Mouse (Mus musculus) thymus, adult 18-20 months (tissue): ENCODE data around the gene Hmgcr.

Experiments
- DNase-seq, 2 experiments: peaks; one replicate each; pipeline ENCODE4 v3.0.0; 2022; ENCODE audit warnings: mixed read lengths in 2 of 2

The Hmgcr gene

DNA sequence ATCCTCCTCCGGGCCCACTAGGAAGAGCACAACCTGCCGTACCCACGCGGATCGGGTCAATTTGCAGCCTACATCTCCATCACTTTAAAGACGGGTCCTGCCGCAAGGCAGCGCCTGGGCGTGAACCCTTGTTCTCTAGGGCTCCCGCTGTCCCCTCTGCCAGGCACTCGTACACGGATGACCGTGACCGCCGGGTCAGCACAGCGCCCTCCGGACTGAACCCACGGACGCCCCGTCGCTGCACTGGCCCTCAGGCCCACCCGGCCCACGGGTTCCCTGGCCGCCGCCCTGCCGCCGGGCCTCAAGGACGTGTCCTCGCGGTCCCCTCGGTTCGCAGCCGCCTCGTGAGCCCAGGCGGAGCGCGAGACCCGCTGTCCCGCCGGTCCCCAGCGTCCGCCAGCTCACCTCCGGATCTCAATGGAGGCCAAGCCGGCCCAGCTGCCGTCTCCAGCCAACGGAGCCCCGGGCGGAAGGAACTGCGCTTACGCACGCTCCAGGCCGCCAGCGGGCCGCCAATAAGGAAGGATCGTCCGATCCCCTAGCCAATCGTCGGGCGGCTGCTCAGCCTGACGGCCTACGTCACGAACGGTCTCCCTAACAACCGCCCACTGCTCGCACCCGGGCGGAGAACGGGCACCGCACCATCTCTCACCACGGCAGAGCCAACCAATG lies at the start of gene Hmgcr:
TSS of gene Hmgcr (minus strand) at position 531 of the 672 bp plus-strand sequence.
- DNase-seq = peak; percentile 98

- no peak for DNase-seq
Observed at GRCm38 (mm10) chr13:96720003-96720402, 49.3 kb upstream of the Hmgcr start.

DNA sequence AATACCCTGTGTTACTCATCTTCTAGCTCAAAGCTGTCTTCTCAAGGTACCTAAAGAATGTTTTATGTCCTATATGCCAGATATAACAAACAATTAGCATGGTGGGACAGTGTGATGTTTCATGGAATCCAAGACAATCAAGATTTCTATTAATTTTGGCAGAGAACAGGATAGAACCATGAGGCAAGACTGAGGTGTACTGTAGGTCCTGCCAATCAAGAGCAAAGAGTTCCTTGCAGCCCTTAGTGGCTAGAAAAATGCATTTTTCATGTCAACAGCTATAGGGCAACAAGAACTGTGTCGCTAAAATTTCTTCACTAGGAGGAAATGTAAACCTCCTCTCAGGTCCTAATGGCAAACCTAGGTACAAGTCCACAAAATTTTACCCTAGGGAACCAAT lies 47.1 kb upstream of the Hmgcr start:
- DNase-seq = no peak

DNA sequence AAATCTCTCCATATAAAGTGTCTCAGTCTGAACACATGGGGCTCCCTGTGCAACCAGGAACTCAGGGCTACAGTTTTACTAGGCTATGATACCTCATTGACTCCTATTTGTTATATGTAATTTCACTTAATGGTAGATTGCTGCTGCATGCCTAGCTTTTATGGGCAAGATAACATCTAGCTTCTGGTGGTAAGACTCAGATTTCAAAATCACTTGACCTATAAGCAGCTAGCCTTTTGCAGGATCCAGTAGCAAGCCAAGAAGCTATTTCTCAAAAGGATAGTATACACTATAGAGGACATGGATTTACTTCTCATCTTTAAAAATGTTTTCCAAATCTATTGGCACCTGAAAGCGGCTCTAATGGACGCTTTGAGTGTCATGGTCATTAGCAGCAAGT lies 45.6 kb upstream of the Hmgcr start:
- no peak for DNase-seq

DNA sequence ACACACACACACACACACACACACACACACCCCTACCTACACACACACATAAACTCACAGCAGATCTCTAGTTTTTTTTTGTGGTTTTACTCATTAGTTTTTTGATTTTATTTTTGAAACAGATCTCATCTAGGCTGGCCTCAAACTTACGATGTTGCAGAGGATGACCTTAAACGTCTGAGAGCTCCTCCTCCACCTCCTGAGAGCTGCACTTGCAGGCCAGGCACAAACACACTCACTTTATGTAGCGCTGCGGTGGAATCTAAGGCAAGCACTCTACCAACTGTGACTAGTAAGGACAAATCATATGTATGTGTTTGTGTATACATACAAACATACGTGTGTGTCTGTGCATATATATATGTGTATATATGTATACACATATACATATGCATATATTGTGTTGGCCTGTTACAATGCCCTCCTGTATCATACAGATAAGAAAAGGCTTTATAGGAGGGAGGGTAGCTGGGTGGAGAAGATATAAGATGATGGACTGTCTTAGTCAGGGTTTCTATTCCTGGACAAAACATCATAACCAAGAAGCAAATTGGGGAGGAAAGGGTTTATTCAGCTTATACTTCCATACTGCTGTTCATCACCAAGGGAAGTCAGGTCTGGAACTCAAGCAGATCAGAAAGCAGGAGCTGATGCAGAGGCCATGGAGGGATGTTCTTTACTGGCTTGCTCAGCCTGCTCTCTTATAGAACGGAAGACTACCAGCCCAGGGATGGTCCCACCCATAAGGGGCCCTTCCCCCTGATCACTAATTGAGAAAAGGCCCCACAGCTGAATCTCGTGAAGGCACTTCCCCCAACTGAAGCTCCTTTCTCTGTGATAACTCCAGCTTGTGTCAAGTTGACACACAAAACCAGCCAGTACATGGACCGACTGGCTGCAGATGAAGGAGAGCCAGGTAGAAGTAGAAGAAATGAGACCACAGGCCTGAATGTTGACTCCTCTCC lies 38.8 kb upstream of the Hmgcr start:
- no peak for DNase-seq

DNA sequence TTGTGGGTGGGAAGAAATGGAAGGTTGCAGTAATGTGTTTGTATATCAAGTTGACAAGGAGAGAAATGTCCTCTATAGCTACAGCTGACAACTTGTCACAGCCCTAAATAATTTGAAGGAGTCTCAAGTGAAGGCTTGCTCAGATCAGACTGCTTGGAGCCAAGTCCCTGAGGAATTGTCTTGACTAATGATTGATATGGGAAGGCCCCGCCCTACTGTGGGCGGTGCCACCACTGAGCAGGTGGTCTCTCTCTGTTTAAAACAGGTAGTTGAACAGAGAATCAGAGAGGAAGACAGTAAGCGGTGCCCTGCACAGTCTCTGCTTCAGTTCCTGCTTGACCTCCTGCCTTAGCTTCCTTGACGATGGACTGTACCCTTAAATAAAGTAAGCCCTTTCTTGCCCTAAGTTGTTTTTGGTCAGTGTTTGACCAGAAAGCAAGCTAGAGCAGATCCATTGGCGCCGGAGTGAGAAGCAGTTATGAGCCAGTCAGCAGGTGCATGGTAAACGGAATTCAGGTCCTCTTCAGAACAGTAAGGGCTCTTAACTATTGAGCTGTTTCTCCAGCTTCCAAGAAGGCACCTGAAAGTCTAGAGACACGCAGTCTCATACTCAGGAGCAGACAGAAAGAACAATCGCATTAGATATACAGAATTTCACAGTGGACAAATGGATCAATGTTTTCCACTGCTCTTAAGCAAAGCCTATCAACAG lies 32.0 kb upstream of the Hmgcr start:
- DNase-seq = no peak

DNA sequence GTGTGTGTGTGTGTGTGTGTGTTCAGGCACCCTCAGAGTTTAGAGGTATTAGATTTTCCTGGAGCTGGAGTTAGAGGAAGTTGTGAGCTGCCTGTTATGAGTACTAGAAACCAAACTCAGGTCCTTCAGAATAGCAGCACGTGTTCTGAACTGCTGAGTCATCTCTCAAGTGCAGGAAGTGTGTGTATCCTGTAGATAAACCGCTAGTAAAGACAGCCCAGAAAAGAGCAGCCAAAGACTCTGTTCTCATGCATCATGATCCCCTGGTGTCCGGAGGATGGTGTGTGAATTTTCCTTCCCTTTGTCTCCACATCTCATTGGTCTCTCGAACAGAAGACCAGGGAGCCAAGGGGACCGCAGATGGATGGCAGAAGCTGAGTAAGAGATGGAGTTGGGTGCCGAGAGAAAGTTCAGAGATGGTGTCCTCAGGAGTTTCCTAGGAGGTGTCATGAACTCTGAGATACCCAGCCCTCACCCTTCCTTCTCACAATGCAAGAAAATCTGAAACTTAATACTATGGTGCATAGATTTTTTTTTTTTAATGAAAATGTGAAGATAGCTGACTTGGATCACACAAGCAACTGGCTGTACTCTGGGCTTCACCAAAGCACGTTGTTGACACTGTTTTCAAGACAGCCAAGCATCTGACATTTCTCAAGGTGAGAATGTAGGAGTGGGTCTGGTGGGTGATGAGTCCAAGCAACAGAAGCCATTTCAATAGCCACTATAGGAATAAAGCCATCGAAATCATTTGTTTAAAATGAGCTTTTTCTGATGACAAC lies 27.3 kb upstream of the Hmgcr start:
- DNase-seq = peak; percentile 3 to 10

DNA sequence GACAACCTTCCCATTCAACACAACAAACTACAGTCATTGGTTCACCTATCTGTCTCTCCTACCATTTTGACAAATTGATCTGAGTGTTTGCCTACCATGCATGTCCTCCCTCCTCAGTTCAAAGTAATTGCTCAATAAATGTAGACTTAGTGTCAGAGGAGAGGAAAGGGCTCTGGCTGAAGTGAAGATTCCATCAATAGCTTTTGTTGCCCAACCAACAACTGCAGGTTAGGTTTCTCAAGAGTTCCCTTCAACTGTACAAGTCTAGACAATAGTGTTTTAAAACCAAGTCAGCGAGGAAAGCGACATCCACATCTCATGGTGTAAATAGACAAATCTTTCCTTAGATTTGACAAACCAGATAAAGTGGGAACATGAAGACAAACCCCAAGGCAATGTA lies 24.7 kb upstream of the Hmgcr start:
- no peak for DNase-seq

DNA sequence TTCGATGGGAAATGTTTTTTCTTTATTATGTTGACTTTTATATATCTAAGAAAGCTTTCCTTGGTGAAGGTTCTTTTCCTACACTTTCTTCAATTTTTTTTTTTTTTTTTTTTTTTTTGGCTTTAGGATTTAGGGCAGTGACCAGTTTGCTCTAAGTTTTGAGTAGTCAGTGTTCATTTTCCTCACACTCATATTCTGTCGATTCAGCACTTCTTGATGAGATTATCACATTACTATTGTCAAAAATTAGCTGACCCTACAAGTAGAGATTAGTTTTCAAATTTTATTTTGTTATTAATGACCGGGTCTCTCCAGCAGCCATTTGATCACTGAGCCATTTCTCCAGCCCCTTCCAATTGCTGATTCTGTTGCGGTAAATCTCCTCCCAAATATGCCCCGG lies 19.2 kb upstream of the Hmgcr start:
- DNase-seq = no peak

DNA sequence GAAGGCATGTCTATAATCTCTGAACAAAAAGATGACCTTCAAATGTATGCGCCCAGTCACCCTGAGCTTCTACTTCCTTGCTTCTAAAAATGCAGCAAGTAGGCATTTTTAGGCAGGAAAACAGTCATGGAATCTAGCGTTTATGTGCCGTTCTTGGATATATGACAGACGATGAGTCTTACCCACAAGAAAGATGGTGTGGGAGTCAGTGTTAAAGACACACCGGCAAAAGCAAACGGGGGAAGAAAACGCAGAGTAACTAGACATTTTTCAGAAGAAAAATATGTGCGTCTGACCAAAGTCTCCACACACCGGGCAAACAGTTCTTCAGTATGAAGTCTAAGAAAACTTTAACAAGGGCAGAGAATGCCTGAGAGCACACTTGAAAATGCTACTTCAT lies 16.5 kb upstream of the Hmgcr start:
- no peak for DNase-seq

DNA sequence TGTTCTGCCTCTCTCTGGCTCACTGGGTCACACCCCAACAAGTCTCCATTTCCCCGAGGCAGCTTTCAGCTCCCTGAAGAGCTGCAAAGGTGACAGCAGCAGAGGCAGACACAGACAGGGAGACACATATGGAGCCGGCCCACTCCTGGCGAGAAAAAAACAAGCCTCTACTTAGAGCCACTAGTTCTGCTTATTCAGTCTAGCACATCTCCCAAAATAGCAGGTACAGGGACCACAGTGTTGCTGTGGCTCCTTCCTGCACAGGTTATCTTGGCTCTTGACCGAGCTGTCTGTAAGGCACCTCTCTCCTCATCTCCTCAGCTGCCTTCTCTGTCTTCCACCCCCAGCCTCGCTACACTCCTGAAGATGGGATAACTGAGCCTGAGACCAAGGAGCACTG lies 14.0 kb upstream of the Hmgcr start:
- DNase-seq = no peak

DNA sequence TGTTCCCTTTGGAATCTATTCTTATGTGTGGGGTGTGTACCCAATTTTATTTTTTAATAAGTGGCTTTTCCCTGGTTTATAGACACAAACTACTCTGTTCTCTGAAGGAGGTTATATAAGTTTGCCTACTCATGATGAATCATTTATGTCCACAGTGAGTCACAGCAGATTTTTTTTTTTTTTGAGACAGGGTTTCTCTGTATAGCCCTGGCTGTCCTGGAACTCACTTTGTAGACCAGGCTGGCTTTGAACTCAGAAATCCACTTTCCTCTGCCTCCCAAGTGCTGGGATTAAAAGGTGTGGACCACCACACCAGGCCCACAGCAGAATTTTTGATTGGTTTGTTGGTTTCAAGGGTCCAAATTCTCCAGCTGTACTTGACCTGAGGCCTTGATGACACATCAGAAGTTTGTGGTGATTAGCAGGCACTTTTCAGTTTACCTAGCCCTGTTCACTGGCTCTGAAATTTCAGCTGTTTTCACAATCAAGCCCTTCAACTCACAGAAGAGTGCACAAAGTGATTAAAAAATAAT lies 10.4 kb upstream of the Hmgcr start:
- DNase-seq = no peak

DNA sequence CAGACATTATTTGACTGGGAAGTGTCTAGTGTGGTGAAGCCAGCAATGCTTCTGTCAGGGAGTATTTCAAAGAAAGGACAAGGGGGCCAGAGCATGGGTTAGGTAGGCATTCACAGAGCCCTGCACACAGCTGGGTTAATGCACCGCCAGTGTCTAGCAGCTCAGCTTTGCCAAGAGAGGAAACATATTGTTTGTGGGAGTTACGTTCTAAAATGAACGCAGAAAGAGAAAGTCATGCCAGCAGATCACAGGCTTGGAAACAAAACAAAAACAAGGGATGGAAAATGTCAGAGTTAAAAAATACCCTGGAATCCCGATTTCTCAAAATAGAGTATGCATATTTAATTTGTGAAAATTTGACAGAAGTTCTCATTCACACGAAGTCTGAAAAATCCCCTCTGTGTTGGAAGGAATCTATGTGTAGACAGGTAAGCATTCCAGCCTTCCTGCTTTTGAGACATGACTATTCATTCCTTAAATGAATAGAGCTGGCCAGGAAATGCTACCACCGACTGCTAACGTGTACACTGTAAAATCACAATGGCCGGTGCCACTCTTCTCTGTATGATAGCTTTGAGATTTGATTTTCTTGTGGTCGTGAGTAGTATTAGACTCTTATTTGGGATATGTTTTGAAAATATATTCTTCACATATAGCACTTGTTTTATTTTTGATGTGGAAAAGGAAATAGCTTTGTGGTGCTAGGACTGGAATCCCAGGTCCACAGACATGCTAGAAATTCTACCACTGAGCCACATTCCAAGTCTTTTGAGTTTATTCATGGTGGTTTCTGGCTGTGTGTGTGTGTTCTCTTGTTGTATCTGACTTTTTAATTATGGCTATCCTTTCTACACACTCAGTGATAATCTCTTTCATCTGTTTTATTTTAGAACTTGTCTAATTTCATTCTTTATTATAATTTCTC lies 9.7 kb upstream of the Hmgcr start:
- DNase-seq = no peak

DNA sequence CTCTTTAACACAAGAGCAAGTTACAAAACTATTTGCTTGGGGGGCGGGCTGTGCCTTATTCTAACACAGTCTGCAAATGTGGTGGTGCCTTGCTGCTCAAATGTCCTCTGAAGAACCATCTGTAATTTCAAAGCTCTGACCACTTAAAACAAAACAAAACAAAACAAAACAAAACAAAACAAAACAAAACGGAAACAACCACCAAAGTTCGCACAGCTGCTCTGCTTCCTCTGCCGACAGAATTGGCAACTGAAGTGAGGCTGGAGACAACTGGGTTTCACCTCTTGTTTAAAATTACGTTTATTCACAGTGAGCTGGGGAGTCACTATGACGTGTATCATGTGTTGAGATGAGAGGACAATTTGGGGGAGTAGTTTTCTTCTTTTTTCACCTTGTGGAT lies 7.9 kb upstream of the Hmgcr start:
- DNase-seq = no peak

DNA sequence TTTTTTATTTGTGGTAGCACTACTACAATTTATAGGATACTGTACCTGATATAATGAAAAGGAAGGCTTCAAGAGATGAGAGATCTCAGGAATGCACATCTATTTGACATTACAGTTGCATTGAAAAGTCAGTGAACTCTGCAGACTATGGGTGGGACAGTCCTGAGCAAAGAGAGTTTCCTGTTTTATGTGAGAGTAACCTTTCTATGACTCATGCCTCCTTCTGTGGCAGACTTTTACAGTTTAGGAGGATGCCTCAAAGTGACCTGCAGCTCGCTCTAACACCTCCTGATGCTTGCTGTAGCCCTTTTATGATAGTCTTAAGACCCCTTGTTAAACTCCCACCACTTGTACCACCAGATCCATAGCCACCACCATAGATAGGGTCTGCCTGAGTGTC lies 6.3 kb upstream of the Hmgcr start:
- no peak for DNase-seq

- no peak for DNase-seq
Observed at GRCm38 (mm10) chr13:96675756-96676155, 5.0 kb upstream of the Hmgcr start.

DNA sequence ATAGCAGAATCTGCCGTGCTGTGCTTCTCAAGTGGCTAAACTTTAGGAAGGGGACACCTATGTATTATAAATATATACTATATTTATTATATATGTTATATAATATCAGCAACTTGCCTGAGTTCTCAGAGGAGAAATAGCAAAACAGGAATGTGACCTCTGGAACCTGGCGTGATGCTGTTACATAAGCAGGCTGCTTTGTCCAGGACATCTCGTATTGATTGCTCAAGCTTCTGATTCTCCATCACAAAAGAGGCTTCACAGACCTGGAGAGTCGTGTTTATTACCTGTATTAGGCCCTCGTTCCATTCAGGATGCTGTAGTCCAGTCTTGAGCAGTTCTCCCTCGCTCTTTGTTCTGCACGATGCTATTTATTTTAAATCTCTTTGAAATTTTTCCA lies 3.1 kb upstream of the Hmgcr start:
- DNase-seq = no peak

- DNase-seq = no peak
Observed at GRCm38 (mm10) chr13:96672276-96672675, 1.5 kb upstream of the Hmgcr start.

DNA sequence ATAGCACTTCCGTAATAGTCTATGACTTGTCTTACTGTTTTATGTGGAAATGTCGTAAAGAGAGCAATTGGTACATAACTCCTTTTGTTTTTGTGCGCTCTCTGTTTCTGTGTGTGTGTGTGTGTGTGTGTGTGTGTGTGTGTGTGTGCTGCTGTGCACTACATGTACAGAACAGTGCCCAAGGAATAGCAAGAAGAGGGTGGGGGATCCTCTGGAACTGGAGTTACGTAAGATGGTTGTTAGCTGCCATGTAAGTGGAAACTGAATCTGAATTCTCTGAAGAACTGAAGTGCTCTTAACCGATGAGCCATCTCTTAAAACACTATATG lies 1.1 kb upstream of the Hmgcr start:
- DNase-seq = no peak

- DNase-seq = no peak
Observed at GRCm38 (mm10) chr13:96671078-96671905, 556 bp upstream of the Hmgcr start.

GRCm38 (mm10) chr13:96670019-96670405 lies 724 bp downstream of the Hmgcr start:
- DNase-seq = no peak
